Mouse (Mus musculus): ENCODE data around the gene Prss53. TPM values are rescaled to one million over a fixed set of nuclear protein-coding genes. Genes with fewer than 3 reads are reported as not detected.

Gene Prss53
- polyA plus RNA-seq, 1 experiment from 2014 or later: 1.3 TPM

GRCm38 (mm10) chr7:127887191-127887590, 3.6 kb downstream of the Prss53 start:
- H3K4me2 ChIP-seq (ENCODE audit: low read length): no peak overlapping the region
- H3K4me1 ChIP-seq (replicated peaks; ENCODE audit: control insufficient read depth, insufficient read depth, low read length): peaks cover 19% of the 10 kb centered on the region
- no peak overlapping the region for H3K27ac ChIP-seq (ENCODE audit: low read length)
- 88% methylated on average over 8 of the region's 8 CpGs for WGBS
- no peak overlapping the region for H3K4me3 ChIP-seq (replicated peaks; ENCODE audit: low read length)
- H3K27me3 ChIP-seq (replicated peaks; ENCODE audit: control insufficient read depth, insufficient read depth, low read length): no peaks in the 10 kb centered on the region
- ATAC-seq: no peak
- H3K9me3 ChIP-seq (ENCODE audit: control insufficient read depth, low read length): no peaks in the 10 kb centered on the region
- H3K36me3 ChIP-seq (ENCODE audit: control insufficient read depth, insufficient read depth): peaks cover 33% of the 10 kb centered on the region
- H3K9ac ChIP-seq (replicated peaks; ENCODE audit: low read depth, low read length): no peak overlapping the region

GRCm38 (mm10) chr7:127886551-127886950, 4.2 kb downstream of the Prss53 start:
- no peak for ATAC-seq
- WGBS: 94% methylated on average over 6 of the region's 6 CpGs
- no peak overlapping the region for H3K4me2 ChIP-seq (ENCODE audit: low read length)
- H3K27ac ChIP-seq (ENCODE audit: low read length): no peak overlapping the region
- H3K9ac ChIP-seq (replicated peaks; ENCODE audit: low read depth, low read length): no peak overlapping the region
- H3K4me3 ChIP-seq (replicated peaks; ENCODE audit: low read length): no peak overlapping the region
- no peaks in the 10 kb centered on the region for H3K9me3 ChIP-seq (ENCODE audit: control insufficient read depth, low read length)
- no peaks in the 10 kb centered on the region for H3K27me3 ChIP-seq (replicated peaks; ENCODE audit: control insufficient read depth, insufficient read depth, low read length)
- H3K36me3 ChIP-seq (ENCODE audit: control insufficient read depth, insufficient read depth): peaks cover 35% of the 10 kb centered on the region
- H3K4me1 ChIP-seq (replicated peaks; ENCODE audit: control insufficient read depth, insufficient read depth, low read length): peaks cover 19% of the 10 kb centered on the region

- Histone ChIP-seq H3K27me3 (replicated peaks; ENCODE audit: control insufficient read depth, insufficient read depth, low read length) (no peaks in the 10 kb centered on the region), H3K36me3 (ENCODE audit: control insufficient read depth, insufficient read depth) (peaks cover 41% of the 10 kb centered on the region), H3K27ac (ENCODE audit: low read length) (no peak overlapping the region), H3K4me2 (ENCODE audit: low read length) (no peak overlapping the region), H3K9me3 (ENCODE audit: control insufficient read depth, low read length) (no peaks in the 10 kb centered on the region), H3K4me3 (replicated peaks; ENCODE audit: low read length) (no peak overlapping the region), H3K4me1 (replicated peaks; ENCODE audit: control insufficient read depth, insufficient read depth, low read length) (peaks cover 19% of the 10 kb centered on the region), H3K9ac (replicated peaks; ENCODE audit: low read depth, low read length) (no peak overlapping the region)
- no peak for ATAC-seq
- WGBS: 74% methylated on average over 6 of the region's 6 CpGs
Measured at GRCm38 (mm10) chr7:127885951-127886350, 4.8 kb downstream of the Prss53 start.

DNA sequence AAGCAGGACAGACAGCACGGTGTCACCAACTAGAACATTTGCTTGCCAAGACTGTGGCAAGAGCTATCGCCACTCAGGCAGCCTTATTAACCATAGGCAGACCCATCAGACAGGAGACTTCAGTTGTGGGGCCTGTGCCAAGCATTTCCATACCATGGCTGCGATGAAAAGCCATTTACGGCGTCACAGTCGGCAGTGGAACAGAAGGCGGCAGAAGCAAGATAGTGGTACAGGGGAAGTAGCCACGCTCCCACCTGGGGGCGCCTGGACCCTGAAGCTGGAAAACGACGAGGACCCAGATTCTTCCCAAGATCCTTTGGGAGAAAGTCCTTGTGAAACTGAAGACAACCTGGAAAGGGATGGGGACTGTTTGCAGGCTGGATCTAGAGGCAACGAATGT, 10.3 kb downstream of the Prss53 start:
- Histone ChIP-seq H3K9me3 (ENCODE audit: control insufficient read depth, low read length) (no peaks in the 10 kb centered on the region), H3K27me3 (replicated peaks; ENCODE audit: control insufficient read depth, insufficient read depth, low read length) (no peaks in the 10 kb centered on the region), H3K27ac (ENCODE audit: low read length) (no peak overlapping the region), H3K4me2 (ENCODE audit: low read length) (no peak overlapping the region), H3K4me3 (replicated peaks; ENCODE audit: low read length) (no peak overlapping the region), H3K4me1 (replicated peaks; ENCODE audit: control insufficient read depth, insufficient read depth, low read length) (peaks cover 25% of the 10 kb centered on the region), H3K36me3 (ENCODE audit: control insufficient read depth, insufficient read depth) (peaks cover 39% of the 10 kb centered on the region), H3K9ac (replicated peaks; ENCODE audit: low read depth, low read length) (no peak overlapping the region)
- ATAC-seq: no peak
- WGBS: 87% methylated on average over 12 of the region's 12 CpGs

GRCm38 (mm10) chr7:127879301-127879700, 11.5 kb downstream of the Prss53 start:
- WGBS: 98% methylated on average over 9 of the region's 9 CpGs

DNA sequence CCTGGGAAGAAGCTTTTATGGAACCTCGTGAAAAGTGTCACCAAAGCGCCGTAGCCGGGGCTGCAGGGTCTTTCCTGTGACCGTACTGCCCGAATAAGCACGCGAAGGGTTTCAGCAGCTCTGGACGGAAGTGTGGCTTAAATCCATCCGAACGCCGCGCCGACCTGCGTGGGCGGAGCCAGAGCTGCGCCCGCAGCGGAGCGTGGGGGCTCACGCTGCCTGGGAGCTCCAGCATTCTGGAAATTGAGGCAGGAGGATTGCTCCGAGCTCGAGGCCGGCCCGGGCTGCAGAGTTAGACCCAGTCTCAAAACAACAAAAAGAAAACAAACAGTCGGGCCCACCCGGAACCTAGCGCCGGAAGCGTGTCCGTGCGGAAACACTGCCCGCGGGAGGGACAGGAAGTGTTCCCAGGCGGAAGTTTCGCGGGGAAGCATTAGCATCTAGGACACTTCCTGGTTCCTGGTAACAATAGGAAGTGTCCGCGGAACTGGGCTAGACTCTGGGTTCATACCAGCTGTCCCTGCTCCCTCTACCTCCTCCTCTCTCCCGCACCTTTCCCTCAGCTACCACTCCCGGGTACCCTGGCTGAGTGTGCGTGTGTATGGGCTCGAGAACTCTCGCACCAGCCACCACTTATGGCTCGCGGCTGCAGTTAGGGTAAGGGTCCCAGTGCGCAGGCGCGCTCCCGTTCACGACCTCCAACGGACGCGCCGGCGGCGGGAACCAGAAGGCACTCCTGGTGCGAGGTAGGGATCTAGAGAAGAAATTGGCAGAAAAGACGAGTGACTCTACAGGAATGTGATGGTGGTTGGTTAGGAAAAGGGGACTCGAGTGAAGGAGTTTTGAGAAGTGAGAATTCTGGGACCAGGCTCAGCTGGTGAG, 14.1 kb downstream of the Prss53 start, which contains the start of gene Zfp668:
Gene Zfp668, minus strand, starts transcription at position 362 of the 882 bp plus-strand sequence.
- peak; percentile 64 for ATAC-seq
- H3K4me1 ChIP-seq (replicated peaks; ENCODE audit: control insufficient read depth, insufficient read depth, low read length): peaks cover 27% of the 10 kb centered on the region
- H3K27ac ChIP-seq (ENCODE audit: low read length): peak within 1 kb of the TSS; percentile 100
- H3K4me3 ChIP-seq (replicated peaks; ENCODE audit: low read length): peak within 1 kb of the TSS; percentile 93
- H3K9me3 ChIP-seq (ENCODE audit: control insufficient read depth, low read length): no peaks in the 10 kb centered on the region
- H3K36me3 ChIP-seq (ENCODE audit: control insufficient read depth, insufficient read depth): peaks cover 29% of the 10 kb centered on the region
- under 1% methylated on average over 60 of the region's 60 CpGs for WGBS
- H3K9ac ChIP-seq (replicated peaks; ENCODE audit: low read depth, low read length): peak within 1 kb of the TSS; percentile 100
- H3K4me2 ChIP-seq (ENCODE audit: low read length): peak within 1 kb of the TSS; percentile 70
- H3K27me3 ChIP-seq (replicated peaks; ENCODE audit: control insufficient read depth, insufficient read depth, low read length): no peaks in the 10 kb centered on the region

More at GRCm38 (mm10) chr7:127879301-127879700, 11.5 kb downstream of the Prss53 start:
- H3K27me3 ChIP-seq (replicated peaks; ENCODE audit: control insufficient read depth, insufficient read depth, low read length): no peaks in the 10 kb centered on the region
- H3K9ac ChIP-seq (replicated peaks; ENCODE audit: low read depth, low read length): no peak overlapping the region
- no peak overlapping the region for H3K27ac ChIP-seq (ENCODE audit: low read length)
- no peak overlapping the region for H3K4me3 ChIP-seq (replicated peaks; ENCODE audit: low read length)
- ATAC-seq: no peak
- H3K4me2 ChIP-seq (ENCODE audit: low read length): no peak overlapping the region
- H3K4me1 ChIP-seq (replicated peaks; ENCODE audit: control insufficient read depth, insufficient read depth, low read length): peaks cover 21% of the 10 kb centered on the region
- no peaks in the 10 kb centered on the region for H3K9me3 ChIP-seq (ENCODE audit: control insufficient read depth, low read length)
- H3K36me3 ChIP-seq (ENCODE audit: control insufficient read depth, insufficient read depth): peaks cover 39% of the 10 kb centered on the region

GRCm38 (mm10) chr7:127876041-127876466, 14.7 kb downstream of the Prss53 start, which contains the start of gene Zfp646:
TSS of gene Zfp646 (plus strand) at chr7:127876221.
- Histone ChIP-seq H3K36me3 (ENCODE audit: control insufficient read depth, insufficient read depth) (peaks cover 23% of the 10 kb centered on the region), H3K27ac (ENCODE audit: low read length) (peak within 1 kb of the TSS; percentile 100), H3K9ac (replicated peaks; ENCODE audit: low read depth, low read length) (peak within 1 kb of the TSS; percentile 100), H3K9me3 (ENCODE audit: control insufficient read depth, low read length) (no peaks in the 10 kb centered on the region), H3K4me3 (replicated peaks; ENCODE audit: low read length) (peak within 1 kb of the TSS; percentile 93), H3K4me2 (ENCODE audit: low read length) (peak within 1 kb of the TSS; percentile 70), H3K4me1 (replicated peaks; ENCODE audit: control insufficient read depth, insufficient read depth, low read length) (peaks cover 27% of the 10 kb centered on the region), H3K27me3 (replicated peaks; ENCODE audit: control insufficient read depth, insufficient read depth, low read length) (no peaks in the 10 kb centered on the region)
- WGBS: under 1% methylated on average over 41 of the region's 41 CpGs
- ATAC-seq: peak; percentile 89

DNA sequence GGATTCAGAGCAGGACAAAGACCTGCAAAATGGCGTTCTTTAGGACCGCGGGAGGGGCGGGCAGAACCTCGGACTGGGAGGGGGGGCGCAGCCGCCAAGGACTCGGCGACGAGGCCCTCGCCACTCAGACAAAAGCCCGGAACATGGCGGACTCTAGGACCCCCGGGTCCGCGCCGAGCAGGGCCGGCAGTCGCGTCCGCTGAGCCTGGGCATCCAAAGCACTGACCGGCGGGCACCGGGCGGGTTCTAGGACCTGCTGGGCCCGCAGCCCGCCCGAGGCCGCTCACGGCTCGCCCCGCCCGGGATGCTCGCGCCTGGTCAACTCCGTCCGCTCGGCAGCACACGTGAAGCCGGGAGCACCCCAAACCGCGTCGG, 15.2 kb downstream of the Prss53 start:
- ATAC-seq: peak; percentile 94
- Histone ChIP-seq H3K9me3 (ENCODE audit: control insufficient read depth, low read length) (no peaks in the 10 kb centered on the region), H3K9ac (replicated peaks; ENCODE audit: low read depth, low read length) (peak overlapping the region; percentile 100), H3K4me1 (replicated peaks; ENCODE audit: control insufficient read depth, insufficient read depth, low read length) (peaks cover 27% of the 10 kb centered on the region), H3K27ac (ENCODE audit: low read length) (peak overlapping the region; percentile 100), H3K36me3 (ENCODE audit: control insufficient read depth, insufficient read depth) (peaks cover 18% of the 10 kb centered on the region), H3K4me3 (replicated peaks; ENCODE audit: low read length) (peak overlapping the region; percentile 93), H3K27me3 (replicated peaks; ENCODE audit: control insufficient read depth, insufficient read depth, low read length) (no peaks in the 10 kb centered on the region), H3K4me2 (ENCODE audit: low read length) (peak overlapping the region; percentile 63)
- under 1% methylated on average over 43 of the region's 43 CpGs for WGBS

GRCm38 (mm10) chr7:127874812-127875626, 15.8 kb downstream of the Prss53 start:
- peak; percentile 26 for ATAC-seq
- Histone ChIP-seq H3K9me3 (ENCODE audit: control insufficient read depth, low read length) (no peaks in the 10 kb centered on the region), H3K4me3 (replicated peaks; ENCODE audit: low read length) (peak overlapping the region; percentile 93), H3K4me2 (ENCODE audit: low read length) (peak overlapping the region; percentile 63), H3K4me1 (replicated peaks; ENCODE audit: control insufficient read depth, insufficient read depth, low read length) (peaks cover 27% of the 10 kb centered on the region), H3K36me3 (ENCODE audit: control insufficient read depth, insufficient read depth) (peaks cover 13% of the 10 kb centered on the region), H3K27ac (ENCODE audit: low read length) (peak overlapping the region; percentile 100), H3K9ac (replicated peaks; ENCODE audit: low read depth, low read length) (peak overlapping the region; percentile 100), H3K27me3 (replicated peaks; ENCODE audit: control insufficient read depth, insufficient read depth, low read length) (no peaks in the 10 kb centered on the region)
- WGBS: 3% methylated on average over 20 of the region's 20 CpGs
